Mouse (Mus musculus) kidney, postnatal 0 days (tissue): Measurements from ENCODE around the gene Hoxc13. TPM values are rescaled to one million over a fixed set of nuclear protein-coding genes. Genes with fewer than 3 reads are reported as not detected.
A peak's percentile ranks its signal among the peaks of the same experiment; 100 is the strongest.

Experiments used
- ATAC-seq: fragments of 200-750 bp; cut with Nextera tagmentation; replicated peaks from 2 replicates; pipeline ENCODE4 v1.8.0; 2017; ENCODE audit warnings: low read depth, moderate number of reproducible peaks, moderate TSS enrichment, moderate library complexity; ENCODE audit not compliant: low FRiP score
- DNase-seq: peaks from one replicate; pipeline ENCODE4 v3.0.0-alpha.2; 2016; ENCODE audit warnings: low spot score
- H3K27ac ChIP-seq: fragments of 300-500 bp; sonication (generic); 2 replicates; pipeline ENCODE4 v1.5.1; 2014; ENCODE audit warnings: mild to moderate bottlenecking
- H3K27me3 ChIP-seq: fragments of 300-500 bp; sonication (generic); 2 replicates; pipeline ENCODE4 v1.6.1; 2014; ENCODE audit warnings: low read length, mixed read lengths; ENCODE audit not compliant: insufficient read depth
- H3K36me3 ChIP-seq: fragments of 300-500 bp; sonication (generic); 2 replicates; pipeline ENCODE4 v1.6.1; 2014; ENCODE audit warnings: low read length, mixed read lengths; ENCODE audit not compliant: insufficient read depth
- H3K4me1 ChIP-seq: fragments of 300-500 bp; sonication (generic); replicated peaks from 2 replicates; pipeline ENCODE4 v1.6.1; 2014; ENCODE audit warnings: antibody characterized with exemption, low read length, mixed read lengths; ENCODE audit not compliant: insufficient read depth
- H3K4me2 ChIP-seq: fragments of 300-500 bp; sonication (generic); 2 replicates; pipeline ENCODE4 v1.6.1; 2014; ENCODE audit warnings: mild to moderate bottlenecking, low read length, moderate library complexity, mixed read lengths
- H3K4me3 ChIP-seq: fragments of 300-500 bp; sonication (generic); replicated peaks from 2 replicates; pipeline ENCODE4 v1.5.1; 2014; ENCODE audit warnings: low read depth, low read length
- H3K9ac ChIP-seq: fragments of 300-500 bp; sonication (generic); 2 replicates; pipeline ENCODE4 v1.6.1; 2014; ENCODE audit warnings: low read depth, low read length
- H3K9me3 ChIP-seq: fragments of 300-500 bp; sonication (generic); replicated peaks from 2 replicates; pipeline ENCODE4 v1.6.1; 2016; ENCODE audit warnings: low read length, inconsistent platforms, mixed read lengths
- CTCF ChIP-seq: IDR thresholded peaks from 2 replicates; pipeline ENCODE4 v1.5.1; 2016; ENCODE audit warnings: antibody characterized with exemption, low read depth, mild to moderate bottlenecking, moderate library complexity
- WGBS: fragments of 180-500 bp; shearing (Covaris S2); extraction: QIAGEN DNeasy Blood & Tissue Kit; methylation state at CpG from one replicate; pipeline ENCODE4 v1.1.7; 2014; 5-methylcytosine and 5-hydroxymethylcytosine counted together
- polyA plus RNA-seq: library from polyadenylated mRNA; unstranded; fragments of >200 nt; fragmentation: Nextera tagmentation; extraction: Ambion mirVana; gene quantifications from 2 replicates; pipeline ENCODE4 v1.2.1, GENCODE M21; 2015

Gene Hoxc13
- polyA plus RNA-seq, 1 experiment from 2014 or later = 0.05 TPM

- Histone ChIP-seq H3K9ac (peak overlapping the region; percentile 46; the same call in 1 of the 2 replicates), H3K9me3 (no peaks in the 10 kb centered on the region), H3K4me3 (peak overlapping the region; percentile 24), H3K4me1 (peaks cover 25% of the 10 kb centered on the region), H3K36me3 (no peaks in the 10 kb centered on the region), H3K4me2 (peak overlapping the region; percentile 90), H3K27ac (peak overlapping the region; percentile 90), H3K27me3 (no peaks in the 10 kb centered on the region)
- no peak for TF ChIP-seq CTCF
- peak; percentile 82 for DNase-seq
- no peak for ATAC-seq
- WGBS = 2% methylated on average over 6 of the region's 6 CpGs
These were observed 40.8 kb downstream of the Hoxc13 start for GRCm38 (mm10) chr15:102961728-102962127.

DNA sequence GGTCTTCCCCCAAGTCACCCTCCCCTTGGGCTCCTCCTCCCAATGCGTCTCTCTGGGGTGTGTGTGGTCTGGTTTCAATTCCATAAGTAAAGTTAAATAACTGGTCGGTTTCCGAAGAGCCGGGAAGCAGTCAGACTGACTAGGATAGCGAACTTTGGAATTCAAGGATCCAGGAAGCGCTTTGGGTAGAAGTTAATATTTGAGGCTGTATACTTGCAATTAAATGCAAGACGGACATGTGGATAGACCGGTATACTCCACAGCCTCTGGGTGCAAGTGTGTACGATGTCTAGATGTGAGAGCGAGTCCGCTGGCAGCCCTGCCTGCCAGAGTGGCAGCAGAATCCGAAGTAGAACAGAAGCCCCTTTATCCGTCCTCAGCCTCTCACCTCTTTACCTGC, 41.6 kb downstream of the Hoxc13 start:
- Histone ChIP-seq H3K9me3 (no peaks in the 10 kb centered on the region), H3K4me2 (peak overlapping the region; percentile 90), H3K36me3 (no peaks in the 10 kb centered on the region), H3K9ac (peak overlapping the region; percentile 74), H3K27me3 (no peaks in the 10 kb centered on the region), H3K27ac (peak overlapping the region; percentile 91), H3K4me3 (peak overlapping the region; percentile 51), H3K4me1 (peaks cover 18% of the 10 kb centered on the region)
- ATAC-seq = no peak
- 10% methylated on average over 13 of the region's 13 CpGs for WGBS
- peak; percentile 83 for DNase-seq
- TF ChIP-seq CTCF = no peak

- Histone ChIP-seq H3K9ac (peak overlapping the region; percentile 74), H3K27me3 (no peaks in the 10 kb centered on the region), H3K27ac (peak overlapping the region; percentile 91), H3K36me3 (no peaks in the 10 kb centered on the region), H3K4me3 (peak overlapping the region; percentile 51), H3K9me3 (no peaks in the 10 kb centered on the region), H3K4me2 (peak overlapping the region; percentile 90), H3K4me1 (peaks cover 18% of the 10 kb centered on the region)
- no peak for TF ChIP-seq CTCF
- DNase-seq (no peak), ATAC-seq (no peak)
- WGBS = 16% methylated on average over 8 of the region's 8 CpGs
These were observed 42.4 kb downstream of the Hoxc13 start for GRCm38 (mm10) chr15:102963259-102963658.

DNA sequence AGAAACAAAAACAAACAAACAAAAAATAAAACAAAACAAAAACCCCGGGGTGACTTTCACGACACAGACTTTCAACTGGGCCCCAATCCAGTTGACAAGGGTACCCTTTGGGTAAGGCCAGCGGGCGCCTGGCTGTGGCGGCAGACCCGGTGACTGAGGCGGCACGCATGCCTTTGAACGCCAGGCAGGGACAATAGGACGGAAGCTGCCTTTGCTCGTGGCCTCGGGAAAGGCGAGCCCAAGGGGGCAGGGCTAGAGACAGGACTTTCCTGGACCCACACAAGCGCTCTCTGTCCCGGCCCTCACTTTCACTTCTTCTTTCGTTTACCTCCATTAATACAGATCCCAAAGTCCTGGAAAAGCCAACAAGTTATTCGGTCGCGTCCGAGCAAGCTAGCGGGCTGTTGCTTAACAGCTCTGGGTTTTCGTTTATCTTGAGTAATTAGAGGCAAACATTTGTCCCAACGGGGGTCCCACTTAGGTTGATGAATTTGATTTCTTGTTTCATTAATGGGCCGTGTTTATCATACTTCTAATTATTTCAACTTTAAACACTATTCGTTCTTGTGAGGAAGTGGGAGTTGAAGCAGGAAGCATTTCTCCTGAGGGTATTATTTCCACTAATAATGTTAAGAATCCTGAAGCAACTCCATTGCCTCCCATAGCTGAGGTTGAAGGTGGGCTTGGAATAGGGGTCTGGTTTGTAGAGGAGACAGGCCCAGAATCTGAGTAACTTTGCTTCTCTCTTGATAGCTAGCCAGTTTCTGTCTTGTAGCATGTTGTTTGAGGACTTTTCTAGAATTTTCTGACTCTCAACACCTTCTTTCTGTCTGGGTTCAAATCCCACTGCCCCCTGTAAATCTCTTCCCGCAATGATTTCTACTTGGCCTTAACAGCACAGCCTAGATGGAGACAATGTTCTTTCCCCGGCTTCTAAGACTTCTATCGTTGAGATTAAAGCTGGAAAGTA, 43.1 kb downstream of the Hoxc13 start:
- Histone ChIP-seq H3K4me3 (peak overlapping the region; percentile 51), H3K4me1 (peaks cover 18% of the 10 kb centered on the region), H3K9me3 (no peaks in the 10 kb centered on the region), H3K4me2 (peak overlapping the region; percentile 90), H3K36me3 (no peaks in the 10 kb centered on the region), H3K9ac (peak overlapping the region; percentile 74), H3K27me3 (no peaks in the 10 kb centered on the region), H3K27ac (peak overlapping the region; percentile 91)
- DNase-seq (peak; percentile 94), ATAC-seq (0 out of 2 replicates have a peak, but pooled peaks have one; percentile 23)
- 2% methylated on average over 28 of the region's 28 CpGs for WGBS
- TF ChIP-seq CTCF = no peak

DNA sequence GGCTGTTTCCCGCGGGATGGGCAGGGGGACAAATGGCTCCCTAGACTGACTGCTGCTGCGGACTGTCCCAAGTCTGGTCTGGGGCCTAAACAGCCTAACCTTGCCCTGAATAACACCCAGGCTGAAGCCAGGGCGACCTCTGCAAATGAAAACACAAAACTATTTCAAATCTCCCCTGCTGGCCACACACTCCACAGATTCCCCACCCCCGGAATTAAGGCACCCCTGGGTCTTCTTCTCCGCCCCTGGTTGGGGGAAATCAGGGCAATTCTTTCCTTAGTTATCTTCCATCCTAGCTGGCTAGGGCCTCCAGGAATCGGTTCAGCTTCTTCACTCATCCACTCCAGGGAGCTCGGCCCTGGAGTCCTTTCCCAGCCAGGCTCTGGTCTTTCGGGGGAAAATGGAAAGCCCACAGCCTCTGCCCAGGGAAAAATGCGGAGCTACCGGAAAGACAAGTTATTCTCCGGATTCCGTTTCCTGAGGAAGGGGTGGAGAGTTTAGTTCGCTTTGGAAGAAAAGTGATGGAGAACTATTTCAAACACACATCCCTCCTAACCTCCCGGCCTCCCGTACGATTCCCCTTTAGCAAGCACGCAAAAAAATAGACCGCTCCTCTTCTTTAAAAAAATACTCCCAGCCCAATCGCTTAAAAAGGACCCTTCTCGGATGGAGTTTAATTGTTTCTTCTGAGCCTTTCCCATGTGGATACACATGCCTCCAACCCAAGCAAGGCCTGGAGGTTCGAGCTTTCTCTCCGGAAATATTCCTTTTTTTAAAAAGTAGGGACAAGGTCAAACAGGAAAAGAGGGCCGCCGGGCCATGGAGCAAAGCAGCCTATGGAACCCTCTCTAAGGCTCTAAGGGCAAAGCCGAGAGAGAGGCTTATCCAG, 44.3 kb downstream of the Hoxc13 start:
- TF ChIP-seq CTCF = no peak
- DNase-seq (peak; percentile 68), ATAC-seq (no peak)
- peak overlapping the region; percentile 90 for H3K4me2 ChIP-seq
- H3K27ac ChIP-seq = peak overlapping the region; percentile 91
- H3K36me3 ChIP-seq = no peaks in the 10 kb centered on the region
- H3K9ac ChIP-seq = peak overlapping the region; percentile 74
- H3K4me3 ChIP-seq = peak overlapping the region; percentile 51
- H3K9me3 ChIP-seq = no peaks in the 10 kb centered on the region
- peaks cover 21% of the 10 kb centered on the region for H3K4me1 ChIP-seq
- WGBS = 11% methylated on average over 26 of the region's 26 CpGs
- no peaks in the 10 kb centered on the region for H3K27me3 ChIP-seq
